Mouse (Mus musculus) layer of hippocampus, adult 2 months (tissue): ENCODE results near the gene Foxd4. TPM values are rescaled to one million over a fixed set of nuclear protein-coding genes. Genes with fewer than 3 reads are reported as not detected.

Experiments
- DNase-seq, 2 experiments: peaks; one replicate each; pipeline ENCODE4 v3.0.0; 2022; ENCODE audit warnings: low spot score in 2 of 2
- H3K27ac ChIP-seq: fragments of 200-600 bp; 2 replicates; pipeline ENCODE4 v1.8.1; 2022
- H3K4me3 ChIP-seq: fragments of 200-600 bp; 2 replicates; pipeline ENCODE4 v1.8.1; 2022; ENCODE audit warnings: mild to moderate bottlenecking
- CTCF ChIP-seq: fragments of 200-600 bp; conservative IDR thresholded peaks from 2 replicates; pipeline ENCODE4 v1.8.1; 2022; ENCODE audit warnings: antibody characterized with exemption, mild to moderate bottlenecking, moderate library complexity
- microRNA-seq, 2 experiments: library from miRNA; unstranded; fragments of <30 nt; microRNA quantifications; one replicate each; pipeline ENCODE4 v1.2.0; 2021
- total RNA-seq, 2 experiments: library from RNA; stranded (reverse); gene quantifications; 2 replicates each; pipeline ENCODE4 v1.2.3; 2021

Gene Foxd4
- total RNA-seq, 2 experiments from 2014 or later: not detected

DNA sequence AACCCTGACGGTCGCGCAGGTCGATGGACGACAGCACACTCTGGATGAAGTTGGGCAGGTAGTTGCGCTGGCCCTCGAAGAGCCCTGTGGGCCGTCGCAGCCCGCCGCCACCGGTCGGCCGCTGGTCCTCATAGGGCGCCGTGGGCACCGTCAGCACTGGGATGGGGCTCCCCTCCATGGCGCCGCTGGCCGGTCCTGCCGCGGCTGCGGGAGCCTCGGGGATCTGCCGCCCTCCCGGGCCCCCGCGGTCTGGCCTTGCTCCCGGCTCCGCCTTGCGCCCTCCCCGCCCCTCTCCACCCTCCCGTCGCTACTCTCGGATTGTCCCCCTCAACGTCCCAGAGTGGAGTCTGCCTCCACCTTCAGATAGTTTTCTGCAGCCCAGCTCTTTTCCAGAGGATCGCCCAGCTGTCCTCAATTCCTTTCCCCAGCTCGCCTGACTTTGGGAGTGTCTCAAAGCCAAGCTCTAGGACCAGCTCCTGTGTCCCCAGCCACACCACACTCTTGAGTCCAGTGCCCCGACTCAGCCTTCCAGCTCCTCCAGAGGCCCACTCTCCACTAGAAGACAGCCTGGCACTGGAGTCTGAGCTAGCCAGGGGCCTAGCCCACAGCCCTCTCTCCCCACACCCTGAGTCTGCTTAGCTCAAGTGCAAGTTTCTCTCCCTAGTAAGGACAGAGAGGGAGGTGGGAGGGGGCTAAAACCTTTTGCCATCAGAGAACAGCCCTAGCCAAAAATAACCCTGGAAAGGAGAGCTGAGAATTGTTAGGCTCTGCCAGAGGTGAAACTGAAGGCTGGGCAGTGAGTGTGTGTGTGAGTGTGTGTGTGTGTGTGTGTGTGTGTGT, 39.2 kb downstream of the Foxd4 start, which contains the start of gene Pgm5:
Pgm5 (minus strand) TSS at position 244 of the 840 bp plus-strand sequence.
- Histone ChIP-seq H3K27ac (peak within 1 kb of the TSS; percentile 32; the same call in 1 of the 2 replicates), H3K4me3 (peak within 1 kb of the TSS; percentile 54)
- no peak for DNase-seq
- TF ChIP-seq CTCF: peak; percentile 24

DNA sequence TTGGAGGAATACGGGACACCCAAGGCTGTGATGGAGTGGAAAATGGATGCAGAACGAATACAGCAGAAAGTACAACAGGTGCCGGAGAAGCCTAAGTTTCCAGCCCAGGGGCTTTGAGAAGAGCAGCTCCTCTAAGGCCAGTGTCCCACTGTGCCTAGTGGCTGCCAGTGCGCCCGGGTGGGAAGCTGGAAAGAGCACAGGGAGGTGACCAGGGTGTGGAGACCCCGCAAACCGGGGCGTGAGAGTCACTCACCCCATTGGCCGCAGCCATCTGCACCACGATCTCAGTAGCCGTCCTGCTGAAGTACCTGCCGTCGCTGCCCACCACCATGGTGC, 39.8 kb downstream of the Foxd4 start:
- Histone ChIP-seq H3K27ac (peak overlapping the region; percentile 32; the same call in 1 of the 2 replicates), H3K4me3 (peak overlapping the region; percentile 54)
- no peak for DNase-seq
- TF ChIP-seq CTCF: no peak

GRCm38 (mm10) chr19:24851456-24852315, 49.3 kb downstream of the Foxd4 start:
- DNase-seq: no peak
- TF ChIP-seq CTCF: no peak
- H3K4me3 ChIP-seq: no peak overlapping the region
- H3K27ac ChIP-seq: peak overlapping the region; percentile 47; the same call in 1 of the 2 replicates

Small RNA genes within 50 kb of the gene (microRNA-seq; reads per million reads assigned to microRNA genes)
- 0 reads per million in 2 experiments for gene Mir3084-1

Other genes starting within 250 kb of the Foxd4 start
- gene Tmem252, start 227.2 kb downstream of the Foxd4 start, total RNA-seq: under 1 TPM; 0.20 to 0.33 TPM
- 1 to 10 TPM; 4.4 TPM for gene Pgm5, start 39.3 kb downstream of the Foxd4 start, total RNA-seq
- gene Gm10053, start 25.5 kb downstream of the Foxd4 start, total RNA-seq: 100 to 1,000 TPM; 175 to 180 TPM
- 10 to 100 TPM; 14.8 to 16.4 TPM for gene Cbwd1, start 60.4 kb upstream of the Foxd4 start, total RNA-seq
- gene Dock8, start 98.3 kb upstream of the Foxd4 start, total RNA-seq: 1 to 10 TPM; 3.0 to 4.5 TPM